Mouse (Mus musculus) embryonic fibroblast, embryonic 13.5 days (primary cell): ENCODE data around the gene Sco2.

Experiments used
- CTCF ChIP-seq: IDR thresholded peaks from 2 replicates; pipeline ENCODE4 v1.5.1; 2011; ENCODE audit warnings: mild to moderate bottlenecking, control low read depth, low read length, moderate library complexity, borderline replicate concordance; ENCODE audit not compliant: insufficient read depth
- POLR2A ChIP-seq: IDR thresholded peaks from 2 replicates; pipeline ENCODE4 v1.6.1; 2011; ENCODE audit warnings: low read depth, mild to moderate bottlenecking, control low read depth, low read length, moderate library complexity

DNA sequence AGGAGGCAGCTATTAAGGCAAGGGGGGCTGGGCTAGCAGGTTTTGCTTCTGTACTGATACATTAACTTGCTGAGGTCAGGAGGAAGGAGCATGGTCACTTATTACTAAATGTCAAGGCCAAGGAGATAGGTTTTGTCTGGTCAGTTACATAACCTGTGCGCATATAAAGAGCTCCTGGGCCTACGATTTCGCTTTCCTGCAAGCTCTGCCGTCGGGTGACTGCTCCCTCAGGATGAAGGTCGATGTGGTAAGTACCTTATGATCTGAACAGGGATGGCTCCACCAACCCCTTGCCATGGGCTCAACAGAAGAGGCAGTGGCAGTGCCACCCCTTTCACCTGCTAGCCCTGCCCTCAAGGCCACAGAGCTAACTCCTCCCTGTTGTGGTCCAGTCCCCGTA is 39.4 kb downstream of the Sco2 start, which contains the start of gene Miox:
- TF ChIP-seq CTCF: no peak
- TF ChIP-seq POLR2A: no peak
